Mouse (Mus musculus): ENCODE results near the gene Slc52a3.

Gene Slc52a3

DNA sequence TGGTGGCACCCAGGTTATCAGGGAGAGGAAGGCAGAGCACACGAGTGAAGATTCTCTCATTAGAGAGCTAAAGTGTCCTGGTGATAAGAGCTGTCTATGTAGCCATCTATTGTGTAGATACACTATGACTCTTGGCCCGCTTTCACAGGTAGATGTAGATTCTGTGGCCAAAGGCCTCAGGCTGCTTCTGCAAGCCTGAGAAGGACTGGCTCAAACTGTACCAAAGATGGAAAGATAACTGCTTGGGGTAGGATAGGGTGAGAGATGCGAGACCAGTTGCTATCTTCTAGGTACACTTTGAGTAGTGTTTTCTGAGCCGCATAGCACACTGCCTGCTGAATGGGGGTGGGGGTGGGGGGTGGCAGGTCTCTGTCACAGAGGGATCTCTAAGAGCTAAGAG is 2.6 kb downstream of the Slc52a3 start:
- no peak for DNase-seq (ENCODE audit: low read depth, low spot score)

DNA sequence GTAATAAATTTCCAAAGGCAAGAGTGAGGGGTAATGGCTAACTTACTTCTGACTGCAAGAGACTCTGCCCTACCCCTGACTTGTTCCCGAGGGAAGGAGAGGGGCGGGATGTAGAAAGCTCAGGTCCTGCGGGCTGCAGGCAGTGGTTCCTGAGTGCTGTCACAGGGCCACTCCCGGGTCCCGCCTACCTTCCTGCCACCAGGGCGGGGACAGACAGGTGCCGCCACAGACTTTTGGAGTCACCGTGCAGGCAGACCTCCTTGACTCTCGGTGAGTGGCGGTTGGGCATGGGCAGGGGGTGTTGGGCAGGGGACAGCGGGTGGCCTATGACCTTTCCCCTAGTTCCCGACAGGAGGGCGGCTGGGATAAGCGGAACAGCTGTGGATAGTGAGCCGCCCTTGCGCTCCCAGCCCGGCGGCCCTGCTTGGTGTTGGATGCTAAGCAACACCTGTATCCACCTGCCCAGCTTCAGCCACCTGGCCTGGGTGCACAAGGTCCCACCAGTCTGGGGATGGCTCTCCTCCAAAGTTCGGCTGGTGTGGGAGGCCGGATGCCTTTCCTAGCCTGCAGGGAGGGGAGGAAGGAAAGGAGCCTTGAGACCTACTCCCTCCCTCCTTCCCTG is 3.5 kb downstream of the Slc52a3 start:
- peak; percentile 62 for DNase-seq (ENCODE audit: low read depth, low spot score)

DNA sequence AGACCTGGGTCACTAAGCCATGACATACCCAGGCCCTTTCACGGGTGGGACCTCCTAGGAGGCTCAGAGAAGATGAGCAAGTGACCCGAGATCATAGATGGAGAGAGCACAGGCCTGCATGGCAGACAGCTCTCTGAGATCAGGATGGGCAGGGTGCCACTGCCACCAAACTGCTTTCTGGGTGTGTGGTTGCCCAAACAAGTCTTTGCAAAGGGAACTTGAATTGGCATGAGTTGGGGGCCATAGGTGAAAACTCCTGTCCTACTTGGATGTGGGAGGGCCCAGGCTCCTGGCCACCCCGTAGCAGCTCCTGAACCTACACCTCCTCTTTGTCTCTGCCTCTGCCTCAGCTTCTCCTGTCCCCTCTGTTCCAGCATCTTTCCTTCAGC is 4.0 kb downstream of the Slc52a3 start:
- no peak for DNase-seq (ENCODE audit: low read depth, low spot score)

DNA sequence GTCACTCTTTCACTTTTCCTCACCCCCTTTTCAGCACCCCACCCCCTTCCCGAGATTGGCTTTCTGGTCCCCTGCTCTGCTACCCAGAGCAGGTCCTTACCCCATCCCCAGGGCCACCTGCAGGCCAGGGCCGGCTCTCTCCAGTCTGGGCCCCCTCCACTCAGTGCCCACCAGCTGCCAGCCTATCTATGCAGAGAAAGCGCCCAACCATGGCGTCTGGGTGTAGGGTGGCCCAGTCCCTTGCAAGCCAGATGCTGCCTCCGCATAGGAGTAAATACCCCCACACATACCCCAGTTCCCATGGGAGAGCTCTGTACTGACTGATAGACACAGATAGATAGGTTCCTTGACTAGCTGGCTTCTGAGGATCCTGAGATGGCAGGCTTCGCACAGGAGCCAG is 4.4 kb downstream of the Slc52a3 start:
- no peak for DNase-seq (ENCODE audit: low read depth, low spot score)

DNA sequence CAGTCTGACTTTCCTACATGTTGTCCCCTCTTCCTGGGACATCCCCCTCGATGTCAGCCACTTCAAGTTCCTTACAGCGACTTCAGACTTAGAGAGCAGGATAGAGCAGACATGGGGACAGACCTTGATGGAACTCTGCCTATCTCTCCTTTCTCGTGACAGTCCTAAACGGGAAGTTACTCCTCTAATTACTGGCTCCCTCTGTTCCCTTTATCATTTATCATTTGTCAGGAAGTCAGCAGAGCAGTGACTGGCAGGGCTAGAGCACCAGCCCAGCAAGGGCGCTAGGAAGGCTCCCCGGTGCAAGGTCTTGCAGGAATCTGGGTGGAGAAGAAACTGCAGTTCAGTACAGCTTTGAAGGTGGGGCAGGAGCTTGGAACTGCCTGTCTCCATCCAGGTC is 6.2 kb downstream of the Slc52a3 start:
- DNase-seq (ENCODE audit: low read depth, low spot score), result no peak

DNA sequence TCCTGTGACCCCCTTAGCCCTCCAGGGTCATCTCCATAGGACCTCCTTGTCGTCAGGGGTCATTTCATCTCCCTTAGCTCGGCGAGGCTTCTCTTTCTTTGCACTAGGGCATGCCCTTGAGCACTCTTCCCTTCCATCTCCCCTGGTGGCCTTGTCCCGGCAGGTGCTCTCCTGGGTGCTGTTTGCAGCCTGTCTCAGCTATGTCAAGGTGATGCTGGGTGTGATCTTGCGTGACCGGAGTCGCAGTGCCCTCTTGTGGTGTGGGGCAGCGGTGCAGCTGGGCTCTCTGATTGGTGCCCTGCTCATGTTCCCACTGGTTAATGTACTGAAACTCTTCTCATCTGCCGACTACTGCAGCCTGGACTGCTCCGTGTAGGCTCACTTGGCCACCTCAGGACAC is 11.5 kb downstream of the Slc52a3 start:
- peak; percentile 77 for DNase-seq (ENCODE audit: low read depth, low spot score)

DNA sequence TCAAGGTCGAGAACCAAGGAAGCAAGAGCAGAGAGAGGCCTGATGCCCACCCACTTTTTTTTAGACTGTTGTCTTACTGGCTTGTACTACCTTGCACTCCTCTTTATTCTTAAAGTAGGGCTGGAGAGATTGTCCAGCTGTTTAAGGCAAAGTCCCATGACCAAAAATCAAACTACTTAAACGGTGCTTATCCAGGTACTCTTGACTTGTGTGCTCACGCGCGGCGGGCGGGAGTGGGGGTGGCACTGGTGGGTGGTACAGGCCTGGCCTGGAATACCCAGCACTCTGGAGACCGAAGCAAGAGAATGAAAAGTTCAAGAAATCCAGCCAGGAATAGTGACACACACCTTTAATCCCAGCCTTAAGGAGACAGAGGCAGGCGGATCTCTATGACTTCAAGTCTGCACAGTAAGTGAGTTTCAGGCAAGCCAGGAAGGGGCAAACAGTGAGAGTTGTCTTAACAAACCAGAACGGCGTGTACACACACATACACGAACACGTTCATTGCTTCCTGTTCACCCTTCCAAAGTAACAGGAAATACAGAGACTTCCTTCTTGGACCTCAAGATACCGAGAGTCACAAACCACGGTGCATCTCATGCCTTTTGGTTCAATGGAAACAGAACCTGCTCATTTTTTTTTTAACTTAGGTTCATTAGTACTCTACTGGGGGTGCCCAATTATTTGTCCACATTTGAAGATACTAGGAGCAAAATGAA is 12.9 kb downstream of the Slc52a3 start:
- no peak for DNase-seq (ENCODE audit: low read depth, low spot score)

DNA sequence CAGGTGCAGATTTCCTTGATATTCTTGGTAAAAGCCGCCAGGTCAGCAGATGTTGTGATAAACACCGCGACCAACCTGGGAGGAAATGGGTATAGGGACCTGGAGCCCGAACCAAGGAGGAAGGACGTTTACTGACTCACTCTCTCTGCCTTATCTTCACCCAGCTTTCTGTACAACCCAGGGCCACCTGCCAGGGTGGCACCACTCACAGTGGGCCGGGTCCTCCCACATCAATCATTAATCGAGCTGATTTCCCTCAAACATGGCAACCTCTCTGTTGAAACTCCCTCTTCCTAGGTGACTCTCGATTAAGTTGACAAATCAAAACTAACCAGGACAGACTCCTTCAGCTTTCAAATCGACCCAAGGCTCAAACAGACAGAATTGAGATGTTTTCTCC is 13.9 kb downstream of the Slc52a3 start:
- no peak for DNase-seq (ENCODE audit: low read depth, low spot score)

DNA sequence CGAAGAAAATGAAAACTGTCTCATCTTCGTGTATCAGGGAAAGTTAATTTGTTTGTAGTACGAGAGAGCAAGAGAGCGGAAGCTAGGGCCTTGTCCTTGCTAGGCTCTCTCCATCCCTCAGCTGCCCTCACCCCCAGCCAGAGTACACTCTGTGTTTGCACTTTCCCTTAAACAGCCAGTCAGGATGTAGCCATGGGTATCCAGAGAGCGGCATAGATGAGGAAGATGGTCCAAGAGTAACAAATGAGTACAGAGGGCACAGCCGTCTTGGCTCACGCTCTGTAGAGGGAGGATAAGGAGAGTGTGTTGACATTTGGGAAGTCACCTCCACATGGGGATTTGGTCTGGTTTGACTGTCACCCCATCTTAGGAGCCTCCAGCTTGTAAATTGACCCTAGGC is 14.3 kb downstream of the Slc52a3 start:
- DNase-seq (ENCODE audit: low read depth, low spot score), result no peak

DNA sequence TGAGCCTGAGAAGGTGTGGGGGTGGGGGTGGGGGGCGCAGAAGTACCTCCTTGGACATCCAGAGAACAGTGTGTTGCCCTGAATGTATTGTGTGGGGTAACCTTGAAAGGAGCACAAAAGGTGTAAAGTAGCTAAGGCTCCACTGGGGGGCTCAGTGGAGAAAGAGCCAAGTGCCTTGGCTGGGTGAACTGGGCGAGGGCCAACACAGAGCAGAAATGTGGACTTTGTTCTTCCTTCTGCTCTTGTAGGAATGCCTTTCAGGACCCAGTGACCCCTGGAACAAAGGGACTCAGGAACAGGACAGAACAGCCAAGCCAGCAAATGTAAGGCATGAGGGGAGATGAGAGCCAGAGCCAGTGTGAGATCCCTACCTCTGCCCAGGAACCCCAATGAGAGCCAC is 15.4 kb downstream of the Slc52a3 start:
- DNase-seq (ENCODE audit: low read depth, low spot score), result peak; percentile 90

DNA sequence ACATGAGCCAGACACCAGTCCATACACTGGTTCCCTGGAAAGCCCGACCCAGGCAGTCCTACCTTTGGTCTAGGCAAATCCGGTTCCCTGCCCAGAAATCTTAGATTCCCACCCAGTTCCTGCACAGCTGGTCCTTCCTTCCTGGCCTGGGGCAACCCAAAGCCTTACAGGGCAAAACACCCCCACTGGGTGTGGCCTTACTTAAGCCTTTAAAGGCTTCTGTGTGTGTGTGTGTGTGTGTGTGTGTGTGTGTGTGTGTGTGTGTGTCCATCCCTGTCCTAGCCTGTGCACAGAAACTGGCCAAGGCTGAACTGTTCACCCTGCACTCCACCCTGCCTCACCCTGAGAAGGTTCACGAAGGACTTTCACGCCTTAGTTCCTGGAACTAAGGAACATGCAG is 15.9 kb downstream of the Slc52a3 start:
- DNase-seq (ENCODE audit: low read depth, low spot score), result peak; percentile 96

DNA sequence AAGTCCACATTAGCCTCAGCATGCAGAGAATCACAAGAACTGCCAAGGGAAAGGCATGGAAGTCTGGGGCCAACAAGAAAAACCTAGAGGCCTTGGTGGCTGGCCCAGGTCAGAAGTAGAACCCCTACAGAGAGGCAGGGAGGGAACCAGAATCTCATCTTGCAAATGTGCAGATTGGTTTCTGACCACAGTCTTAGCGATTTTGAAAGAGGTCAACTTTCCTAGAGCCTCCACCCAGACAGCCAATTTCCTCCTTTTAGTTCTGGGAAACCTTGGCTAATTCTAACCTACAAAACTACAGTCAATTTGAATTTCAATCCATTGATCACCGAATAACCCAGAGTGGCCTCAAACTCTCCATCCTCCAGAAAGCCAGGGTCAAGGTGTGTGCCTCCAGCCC is 16.4 kb downstream of the Slc52a3 start:
- DNase-seq (ENCODE audit: low read depth, low spot score), result no peak

DNA sequence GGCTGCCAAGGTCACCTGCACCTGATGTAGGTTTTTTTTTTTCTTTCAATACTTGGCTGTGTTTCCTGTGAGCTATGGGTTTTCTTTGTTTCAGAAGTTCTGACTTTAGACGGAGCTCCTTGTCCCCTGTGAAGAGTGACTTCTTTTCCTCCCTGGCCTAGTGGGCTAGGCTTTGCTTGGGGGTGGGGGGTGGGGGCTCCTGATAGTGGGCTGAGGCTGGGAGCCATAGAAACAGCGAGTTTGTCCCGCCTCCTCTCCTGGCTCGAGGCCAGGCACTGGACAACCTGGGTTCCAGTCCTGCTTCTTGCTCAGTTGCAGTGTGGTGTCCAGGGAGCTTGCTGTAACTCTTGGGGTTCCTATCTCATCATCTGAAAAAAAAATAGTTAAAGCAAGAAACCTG is 19.7 kb downstream of the Slc52a3 start:
- DNase-seq (ENCODE audit: low read depth, low spot score), result peak; percentile 60

DNA sequence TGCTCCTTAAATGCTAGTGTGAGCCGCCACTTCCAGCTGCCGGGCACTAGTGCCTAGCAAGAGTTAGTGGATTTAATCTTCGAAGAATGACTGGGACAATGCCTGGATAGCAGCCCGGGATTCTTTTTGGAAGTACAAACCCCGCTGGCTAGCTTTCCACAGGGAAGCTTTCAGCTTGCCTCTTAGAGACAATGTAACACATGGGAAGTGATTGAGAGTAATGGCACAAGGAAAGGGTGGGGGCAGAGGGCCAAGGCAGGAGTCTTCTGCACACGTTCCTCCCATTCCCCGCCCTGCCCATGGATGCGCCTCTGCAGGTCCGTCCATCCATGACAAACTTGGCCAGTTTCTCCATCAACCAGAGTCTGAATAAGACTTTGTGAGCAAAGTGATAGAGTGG is 20.4 kb downstream of the Slc52a3 start:
- DNase-seq (ENCODE audit: low read depth, low spot score), result no peak

DNA sequence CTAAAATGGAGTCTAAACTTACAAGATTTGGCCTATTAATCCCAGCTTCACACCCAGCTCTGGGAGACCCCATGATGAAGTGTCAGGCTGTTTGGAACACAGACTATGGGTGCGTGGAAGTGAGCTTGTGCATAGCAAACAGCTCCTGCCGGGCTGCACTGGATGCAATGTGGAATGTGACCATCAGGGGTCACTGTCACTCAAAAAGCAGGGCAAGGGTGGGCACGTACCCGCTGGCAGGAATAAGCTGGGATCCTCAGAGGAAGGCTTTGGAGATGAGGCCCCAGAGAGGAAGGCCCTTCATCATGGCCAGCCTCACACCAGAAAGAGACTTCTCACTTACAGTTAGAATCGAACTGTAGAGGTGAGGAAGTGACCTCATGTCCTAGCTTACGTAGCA is 23.9 kb downstream of the Slc52a3 start:
- DNase-seq (ENCODE audit: low read depth, low spot score), result peak; percentile 85

DNA sequence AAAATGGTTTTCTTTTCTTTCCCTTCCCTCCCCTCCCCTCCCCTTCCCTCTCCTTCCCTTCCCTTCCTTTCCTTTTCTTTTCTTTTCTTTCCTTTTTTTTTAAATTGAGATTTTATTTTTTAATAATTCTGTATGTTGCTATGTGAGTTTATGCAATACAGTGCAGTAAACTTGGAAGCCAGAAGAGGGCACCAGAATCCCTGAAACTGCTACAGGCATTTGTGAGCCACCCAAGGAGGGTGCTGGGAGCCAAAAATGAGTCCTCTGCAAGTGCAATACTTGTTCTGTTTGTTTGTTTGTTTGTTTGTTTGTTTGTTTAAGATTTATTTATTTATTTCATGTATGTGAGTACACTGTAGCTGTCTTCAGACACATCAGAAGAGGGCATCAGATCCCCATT is 25.7 kb downstream of the Slc52a3 start:
- DNase-seq (ENCODE audit: low read depth, low spot score), result peak; percentile 62

DNA sequence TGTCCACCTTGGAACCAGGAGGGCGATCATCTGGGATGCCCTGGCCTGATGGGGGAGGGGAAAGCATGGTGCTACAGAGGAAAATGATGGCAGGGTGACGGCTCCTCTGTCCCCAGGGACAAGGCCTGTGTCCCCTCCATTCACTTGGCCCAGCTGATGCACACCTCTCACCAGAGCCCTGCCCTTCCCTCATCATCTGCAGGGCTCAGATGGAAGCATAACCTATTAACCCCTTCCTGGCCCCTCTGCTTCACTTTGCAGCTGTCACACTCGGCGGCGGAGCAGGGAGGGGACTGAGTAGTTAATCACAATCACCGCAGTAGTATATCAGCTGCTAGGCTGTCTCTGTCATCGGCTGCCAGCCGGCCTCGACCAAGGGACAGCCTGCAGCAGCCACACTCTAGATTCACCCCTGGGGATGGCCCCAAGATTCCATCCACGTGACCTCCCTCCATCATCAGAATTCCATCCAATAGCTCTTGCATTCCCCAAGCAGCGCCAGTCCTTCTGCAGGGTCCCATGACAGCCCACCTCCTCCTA is 28.6 kb downstream of the Slc52a3 start:
- no peak for DNase-seq (ENCODE audit: low read depth, low spot score)

DNA sequence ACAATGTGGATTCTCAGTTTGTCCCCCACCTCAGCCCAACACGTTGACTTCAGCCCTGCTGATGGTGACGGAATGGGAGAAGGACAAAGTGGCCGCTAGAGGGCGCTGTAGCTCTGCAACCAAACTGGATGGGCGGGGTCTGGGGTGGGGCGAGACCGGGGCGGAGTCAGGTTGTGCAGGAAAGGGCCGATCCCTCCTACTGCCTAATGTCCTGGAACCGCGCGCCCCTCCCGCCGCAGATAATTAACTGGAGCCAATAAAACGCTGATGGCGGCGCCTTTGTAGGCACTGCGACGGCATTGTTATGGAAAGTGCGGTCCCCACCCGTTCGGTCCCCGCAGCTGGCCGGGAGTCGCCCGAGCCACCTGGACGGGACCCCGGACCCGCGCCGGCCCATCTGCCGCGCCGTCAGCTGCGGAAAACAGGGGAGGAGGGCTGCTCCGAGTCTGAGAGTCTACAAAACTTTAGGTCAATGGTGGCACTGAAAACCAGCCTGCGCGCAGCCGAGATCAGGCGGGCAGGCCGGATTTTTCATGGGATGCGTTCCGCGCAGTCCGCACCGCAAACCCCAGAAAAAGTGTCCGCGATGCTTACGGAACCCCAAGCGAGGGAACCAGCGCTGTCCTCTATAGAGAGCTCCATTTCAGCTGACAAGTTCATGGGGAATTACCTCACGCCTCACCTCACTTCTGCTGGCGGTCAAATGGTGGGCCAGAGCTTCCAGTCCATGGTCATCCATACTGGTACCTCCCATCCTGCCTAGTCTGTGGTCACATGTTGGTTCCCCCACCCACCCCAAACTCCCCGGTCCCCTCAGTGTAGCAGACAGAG is 33.2 kb downstream of the Slc52a3 start:
- DNase-seq (ENCODE audit: low read depth, low spot score), result peak; percentile 97

DNA sequence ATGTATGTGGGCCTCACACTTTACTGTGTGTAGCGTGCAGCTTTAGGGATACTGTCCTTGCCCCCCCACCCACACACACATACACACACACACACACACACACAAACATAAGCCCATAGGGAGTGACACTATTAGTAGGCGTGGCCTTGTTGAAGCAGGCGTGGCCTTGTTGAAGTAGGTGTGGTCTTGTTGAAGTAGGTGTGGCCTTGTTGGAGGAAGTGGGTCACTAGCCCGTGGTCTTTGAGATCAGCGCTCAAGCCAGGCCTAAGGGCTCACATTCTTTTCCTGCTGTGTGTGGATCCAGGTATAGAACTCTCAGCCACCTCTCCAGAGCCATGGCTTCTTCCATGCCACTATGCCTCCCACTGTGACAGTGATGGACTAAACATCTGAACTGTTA is 34.7 kb downstream of the Slc52a3 start:
- peak; percentile 85 for DNase-seq (ENCODE audit: low read depth, low spot score)

DNA sequence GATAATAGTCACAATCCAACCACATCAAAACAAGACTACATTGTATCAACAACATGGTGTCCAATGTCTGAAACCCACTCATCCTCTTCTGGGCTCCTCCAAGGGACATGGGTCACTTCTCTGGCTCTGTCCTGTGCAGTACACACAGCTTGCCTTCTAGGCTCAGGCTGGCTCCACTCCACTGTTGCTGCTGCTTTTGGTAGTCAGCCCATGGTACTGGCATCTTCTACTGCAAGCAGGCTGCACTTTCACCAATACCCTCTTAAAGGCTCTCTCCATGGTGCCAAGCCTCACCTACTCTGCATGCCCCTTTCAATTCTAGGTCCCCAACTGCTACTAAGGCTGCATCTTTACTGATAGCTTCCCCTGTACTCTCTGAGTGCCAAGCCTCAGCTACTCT is 43.8 kb downstream of the Slc52a3 start:
- no peak for DNase-seq (ENCODE audit: low read depth, low spot score)

DNA sequence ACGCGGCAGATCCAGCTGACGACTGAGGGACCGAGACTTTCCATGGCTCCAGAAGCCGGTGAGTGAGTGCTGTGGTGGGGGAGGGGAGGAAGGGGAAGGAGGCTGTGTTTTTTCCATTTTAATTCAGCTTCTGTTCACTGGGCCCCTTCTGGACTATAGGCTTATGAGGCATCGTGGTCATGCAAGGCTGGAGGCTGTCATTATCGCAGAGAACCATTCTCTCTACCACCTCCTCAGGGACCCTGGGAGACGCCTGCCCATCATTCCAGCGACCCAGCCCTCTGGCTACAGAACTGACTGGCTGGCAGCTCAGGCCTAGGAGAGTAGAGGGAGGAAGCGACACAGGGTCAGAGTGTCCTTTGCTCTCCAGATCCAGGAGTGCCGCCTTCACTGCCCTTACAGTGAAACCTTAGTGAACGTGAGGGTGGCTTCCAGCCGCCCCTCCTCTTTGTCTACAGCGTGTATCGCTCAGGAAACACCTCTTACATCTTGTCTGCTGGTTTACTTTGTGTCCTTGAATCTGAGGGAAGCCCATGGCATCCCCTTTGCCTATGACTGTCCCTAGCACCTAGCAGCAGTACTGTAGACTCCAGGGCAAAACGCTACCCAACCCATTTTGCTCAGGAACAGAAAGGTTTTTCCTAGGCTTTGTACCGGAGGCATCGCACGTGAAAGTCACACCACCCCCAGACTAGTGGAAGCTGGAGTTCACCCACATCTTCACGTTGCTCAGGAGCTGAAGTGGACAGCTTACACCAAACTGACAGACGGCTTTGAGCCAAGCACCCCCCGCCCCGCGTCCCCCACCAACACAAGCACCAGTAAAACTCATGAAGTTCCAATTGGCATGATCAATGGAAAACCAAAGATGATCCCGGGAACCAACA is 51.0 kb downstream of the Slc52a3 start:
- no peak for DNase-seq (ENCODE audit: low read depth, low spot score)

All from ZHBTc4 (cell line).